Mouse (Mus musculus) MEL (cell line): ENCODE data around the gene Cntfr. TPM values are rescaled to one million over a fixed set of nuclear protein-coding genes. Genes with fewer than 3 reads are reported as not detected.

Experiments used
- DNase-seq: peaks from one replicate; pipeline ENCODE4 v3.0.0; 2011; ENCODE audit warnings: low read depth, low spot score
- H3K27ac ChIP-seq: 2 replicates; pipeline ENCODE4 v1.5.1; 2012; ENCODE audit warnings: low read depth, mild to moderate bottlenecking, control low read depth, low read length, moderate library complexity; ENCODE audit not compliant: control insufficient read depth
- H3K27me3 ChIP-seq, 2 experiments: fragments of 150-350 bp in 1 of 2; sonication (generic) in 1 of 2; 2 replicates each; pipeline ENCODE4 v1.6.1; 2012; ENCODE audit warnings: low read length in 2 of 2, mild to moderate bottlenecking in 2 of 2, improper control_type of control experiment in 1 of 2, moderate library complexity in 1 of 2; ENCODE audit not compliant: insufficient read depth in 2 of 2, control insufficient read depth in 1 of 2
- H3K36me3 ChIP-seq, 2 experiments: 2 replicates each; pipeline ENCODE4 v1.6.1; 2012 to 2014; ENCODE audit warnings: low read length in 2 of 2, improper control_type of control experiment in 1 of 2, inconsistent platforms in 1 of 2, mild to moderate bottlenecking in 1 of 2; ENCODE audit not compliant: insufficient read depth in 2 of 2, control insufficient read depth in 1 of 2
- H3K4me1 ChIP-seq, 2 experiments: fragments of 150-350 bp in 1 of 2; sonication (generic) in 1 of 2; 2 replicates each; pipeline ENCODE4 v1.6.1; 2012; ENCODE audit warnings: low read length in 2 of 2, improper control_type of control experiment in 1 of 2, mild to moderate bottlenecking in 1 of 2; ENCODE audit not compliant: insufficient read depth in 2 of 2, control insufficient read depth in 1 of 2
- H3K4me3 ChIP-seq, 2 experiments: fragments of 150-350 bp in 1 of 2; sonication (generic) in 1 of 2; 2 replicates each; pipeline ENCODE4 v1.5.1; 2012; ENCODE audit warnings: low read depth in 2 of 2, low read length in 2 of 2, mild to moderate bottlenecking in 2 of 2, moderate library complexity in 2 of 2, control low read depth in 1 of 2, improper control_type of control experiment in 1 of 2; ENCODE audit not compliant: control insufficient read depth in 1 of 2, insufficient read depth in 1 of 2
- H3K79me2 ChIP-seq: 2 replicates; pipeline ENCODE4 v1.6.1; 2012; ENCODE audit warnings: mild to moderate bottlenecking, low read length, moderate library complexity; ENCODE audit not compliant: control insufficient read depth, poor library complexity, insufficient read depth
- H3K9ac ChIP-seq: 2 replicates; pipeline ENCODE4 v1.6.1; 2012; ENCODE audit warnings: low read depth, mild to moderate bottlenecking, control low read depth, low read length, moderate library complexity; ENCODE audit not compliant: control insufficient read depth, poor library complexity, severe bottlenecking
- H3K9me3 ChIP-seq: fragments of 150-350 bp; sonication (generic); replicated peaks from 2 replicates; pipeline ENCODE4 v1.6.1; 2012; ENCODE audit warnings: mild to moderate bottlenecking, low read length, improper control_type of control experiment, moderate library complexity; ENCODE audit not compliant: insufficient read depth
- CTCF ChIP-seq, 3 experiments: IDR thresholded peaks in 2 of 3; conservative IDR thresholded peaks in 1 of 3; 2 replicates each; pipeline ENCODE4 v1.5.1; 2011 to 2012; ENCODE audit warnings: low read length in 3 of 3, low read depth in 2 of 3, mild to moderate bottlenecking in 2 of 3, improper control_type of control experiment in 1 of 3, inconsistent platforms in 1 of 3, mixed read lengths in 1 of 3, moderate library complexity in 1 of 3; ENCODE audit not compliant: control insufficient read depth in 1 of 3, insufficient read depth in 1 of 3, poor library complexity in 1 of 3, severe bottlenecking in 1 of 3
- EP300 ChIP-seq, 2 experiments: IDR thresholded peaks; 2 replicates each; pipeline ENCODE4 v1.6.1; 2011; ENCODE audit warnings: improper control_type of control experiment in 2 of 2, low read length in 2 of 2, low read depth in 1 of 2, mild to moderate bottlenecking in 1 of 2
- ETS1 ChIP-seq: IDR thresholded peaks from 2 replicates; pipeline ENCODE4 v1.6.1; 2012; ENCODE audit warnings: low read depth, mild to moderate bottlenecking, inconsistent platforms, low read length, improper control_type of control experiment, moderate library complexity
- HCFC1 ChIP-seq: IDR thresholded peaks from 2 replicates; pipeline ENCODE4 v1.6.1; 2012; ENCODE audit warnings: low read depth, mild to moderate bottlenecking, inconsistent platforms, low read length, improper control_type of control experiment, moderate library complexity
- JUND ChIP-seq: IDR thresholded peaks from 2 replicates; pipeline ENCODE4 v1.6.1; 2011; ENCODE audit warnings: low read depth, mild to moderate bottlenecking, improper control_type of control experiment, low read length
- KAT2A ChIP-seq: conservative IDR thresholded peaks from 2 replicates; pipeline ENCODE4 v1.6.1; 2012; ENCODE audit warnings: low read depth, low read length, improper control_type of control experiment, inconsistent platforms
- MAFK ChIP-seq: IDR thresholded peaks from 2 replicates; pipeline ENCODE4 v1.6.1; 2011; ENCODE audit warnings: low read depth, mild to moderate bottlenecking, low read length, improper control_type of control experiment, borderline replicate concordance
- MAX ChIP-seq: IDR thresholded peaks from 2 replicates; pipeline ENCODE4 v1.6.1; 2011; ENCODE audit warnings: low read length, improper control_type of control experiment
- MYB ChIP-seq: IDR thresholded peaks from 2 replicates; pipeline ENCODE4 v1.6.1; 2011; ENCODE audit warnings: mild to moderate bottlenecking, low read depth, low read length, improper control_type of control experiment
- NRF1 ChIP-seq: IDR thresholded peaks from 2 replicates; pipeline ENCODE4 v1.6.1; 2014; ENCODE audit warnings: low read depth, mild to moderate bottlenecking, inconsistent platforms, low read length, improper control_type of control experiment, moderate library complexity; ENCODE audit not compliant: poor library complexity, insufficient read depth, severe bottlenecking
- POLR2A ChIP-seq, 2 experiments: IDR thresholded peaks; 2 replicates each; pipeline ENCODE4 v1.6.1; 2011 to 2012; ENCODE audit warnings: low read length in 2 of 2, mild to moderate bottlenecking in 2 of 2, control low read depth in 1 of 2, improper control_type of control experiment in 1 of 2, low read depth in 1 of 2, moderate library complexity in 1 of 2; ENCODE audit not compliant: control insufficient read depth in 1 of 2, insufficient read depth in 1 of 2, poor library complexity in 1 of 2
- POLR2AphosphoS2 ChIP-seq: IDR thresholded peaks from 2 replicates; pipeline ENCODE4 v1.6.1; 2011; ENCODE audit warnings: low read length, improper control_type of control experiment
- RAD21 ChIP-seq: IDR thresholded peaks from 2 replicates; pipeline ENCODE4 v1.6.1; 2011; ENCODE audit warnings: mild to moderate bottlenecking, low read depth, low read length, improper control_type of control experiment
- SIN3A ChIP-seq: IDR thresholded peaks from 2 replicates; pipeline ENCODE4 v1.6.1; 2012; ENCODE audit warnings: low read length, improper control_type of control experiment, inconsistent platforms
- SMC3 ChIP-seq: IDR thresholded peaks from 2 replicates; pipeline ENCODE4 v1.6.1; 2011; ENCODE audit warnings: low read depth, low read length, improper control_type of control experiment
- TCF12 ChIP-seq: IDR thresholded peaks from 2 replicates; pipeline ENCODE4 v1.6.1; 2014; ENCODE audit warnings: low read depth, mild to moderate bottlenecking, inconsistent platforms, low read length, improper control_type of control experiment, moderate library complexity
- UBTF ChIP-seq: IDR thresholded peaks from 2 replicates; pipeline ENCODE4 v1.6.1; 2012; ENCODE audit warnings: low read depth, mild to moderate bottlenecking, inconsistent platforms, low read length, improper control_type of control experiment, moderate library complexity, borderline replicate concordance; ENCODE audit not compliant: insufficient read depth
- USF1 ChIP-seq: IDR thresholded peaks from 2 replicates; pipeline ENCODE4 v1.6.1; 2014; ENCODE audit warnings: low read depth, mild to moderate bottlenecking, inconsistent platforms, low read length, improper control_type of control experiment, moderate library complexity
- ZC3H11A ChIP-seq: IDR thresholded peaks from 2 replicates; pipeline ENCODE4 v1.6.1; 2012; ENCODE audit warnings: low read depth, mild to moderate bottlenecking, inconsistent platforms, low read length, improper control_type of control experiment
- ZMIZ1 ChIP-seq: IDR thresholded peaks from 2 replicates; pipeline ENCODE4 v1.6.1; 2012; ENCODE audit warnings: low read depth, mild to moderate bottlenecking, inconsistent platforms, low read length, improper control_type of control experiment, moderate library complexity
- ZNF384 ChIP-seq: IDR thresholded peaks from 2 replicates; pipeline ENCODE4 v1.6.1; 2012; ENCODE audit warnings: low read depth, mild to moderate bottlenecking, inconsistent platforms, low read length, improper control_type of control experiment
- polyA plus RNA-seq, 2 experiments: library from polyadenylated mRNA; stranded (reverse) in 1 of 2; unstranded in 1 of 2; fragments of >175 nt in 1 of 2; fragments of >200 nt in 1 of 2; gene quantifications; 2 replicates each; pipeline versions ENCODE4 v1.2.1 to v1.2.4; 2012; ENCODE audit warnings: low replicate concordance in 2 of 2, low read depth in 1 of 2; ENCODE audit not compliant: insufficient read length in 2 of 2, insufficient read depth in 1 of 2, missing spikeins in 1 of 2
- total RNA-seq: library from RNA; depleted of rRNA; stranded (reverse); fragments of 300-350 nt; gene quantifications from 2 replicates; pipeline ENCODE4 v1.2.3, GENCODE M21; 2012

Cntfr gene
- total and polyA plus RNA-seq, 3 experiments = not detected

DNA sequence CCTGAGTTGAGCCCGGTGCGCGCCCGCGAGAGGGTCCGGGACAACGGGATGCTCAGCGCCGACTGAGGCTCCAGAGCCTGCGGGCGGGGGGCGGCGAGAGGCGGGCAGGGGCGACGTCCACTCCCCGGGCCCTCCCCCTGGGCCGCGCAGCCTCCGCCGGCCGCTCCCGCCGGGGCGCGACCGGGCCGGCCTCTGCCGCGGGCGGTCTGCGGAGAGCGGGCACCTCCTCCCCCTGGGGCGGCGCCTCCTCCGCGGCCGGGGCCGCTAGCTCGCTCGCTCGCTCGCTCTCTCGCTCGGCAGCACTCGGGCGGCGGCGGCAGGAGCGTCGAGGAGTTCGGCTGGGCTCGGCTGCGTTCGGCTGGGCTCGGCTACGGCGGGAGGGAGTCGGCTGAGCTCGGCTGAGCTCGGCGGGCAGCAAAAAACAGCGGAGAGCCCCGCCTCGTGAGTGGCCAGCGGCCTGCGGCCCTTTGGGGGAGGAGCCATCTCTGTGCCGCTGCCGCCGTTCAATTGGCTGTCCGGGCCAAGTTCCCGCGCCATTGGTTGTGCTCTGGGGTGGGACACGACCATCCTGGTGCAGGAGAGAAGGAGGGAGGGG lies 56.9 kb downstream of the Cntfr start, which contains the start of gene Enho (continued):
- TF ChIP-seq ZNF384 (no peak), KAT2A (no peak), CTCF (IDR thresholded peaks at IDR 0.05 in 2 of 3, conservative IDR thresholded peaks at IDR 0.05 in 1 of 3; ENCODE audit: control insufficient read depth in 1 of 3, insufficient read depth in 1 of 3, low read depth in 2 of 3, low read length in 3 of 3, poor library complexity in 1 of 3, severe bottlenecking in 1 of 3) (no peak), POLR2A (IDR thresholded peaks at IDR 0.05; ENCODE audit: control insufficient read depth in 1 of 2, insufficient read depth in 1 of 2, low read depth in 1 of 2, low read length in 2 of 2, poor library complexity in 1 of 2) (no peak), SMC3 (no peak), TCF12 (no peak), MAX (0 out of 2 replicates have a peak, but pooled peaks have one; percentile 17), MYB (no peak), RAD21 (no peak), JUND (no peak), ETS1 (no peak), SIN3A (no peak), NRF1 (no peak)

DNA sequence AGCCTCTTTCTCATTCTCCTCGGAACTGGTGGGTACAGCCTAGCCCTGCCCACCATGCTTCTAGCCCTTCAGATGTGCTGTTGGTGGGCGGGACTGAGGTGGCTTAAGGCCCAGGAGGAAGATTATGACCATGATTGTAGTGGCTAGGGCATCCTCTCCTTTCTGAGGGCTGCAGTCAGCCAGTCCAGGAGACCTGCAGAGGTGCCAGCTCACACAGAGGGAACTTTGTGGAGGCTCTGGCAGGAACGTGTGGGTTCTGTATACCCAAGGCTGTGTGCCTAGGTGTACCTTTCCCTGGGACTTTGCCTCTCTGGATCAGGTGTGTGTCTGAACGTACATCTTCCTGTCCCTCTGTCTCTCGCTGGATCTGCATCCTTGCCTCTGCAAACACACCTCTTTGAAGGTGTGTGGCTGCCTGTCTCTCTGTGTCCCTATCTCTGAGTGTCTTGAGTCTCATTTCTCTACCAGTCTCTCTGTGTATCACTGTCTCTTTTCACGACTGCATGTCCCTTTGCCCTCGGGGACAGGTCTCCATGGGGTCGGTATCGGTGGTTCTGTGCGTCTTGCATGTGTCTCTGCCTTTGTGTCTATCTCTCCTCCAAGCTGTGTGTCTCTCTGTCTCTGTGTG lies 57.6 kb downstream of the Cntfr start:
- Histone ChIP-seq H3K9ac (peak overlapping the region; percentile 45), H3K27me3 (peaks cover 1 to 3% of the 10 kb centered on the region in 2 experiments; a peak in 3 of 4 replicates)
- TF ChIP-seq TCF12 = no peak
- TF ChIP-seq UBTF = no peak
- TF ChIP-seq EP300 (IDR thresholded peaks at IDR 0.05; ENCODE audit: low read depth in 1 of 2, low read length in 2 of 2) = no peak
- no peak for TF ChIP-seq HCFC1
- no peak for TF ChIP-seq MAX
- no peak for TF ChIP-seq NRF1
- TF ChIP-seq KAT2A = no peak
- TF ChIP-seq ZNF384 = no peak
- TF ChIP-seq ZMIZ1 = no peak
- no peak for TF ChIP-seq USF1
- no peak for TF ChIP-seq MYB
- no peak for TF ChIP-seq SMC3
- TF ChIP-seq MAFK = no peak
- TF ChIP-seq POLR2AphosphoS2 = no peak
- no peak for TF ChIP-seq ZC3H11A
- TF ChIP-seq, all 39 proteins: peak for 0
- Histone ChIP-seq H3K9me3 (no peaks in the 10 kb centered on the region), H3K27ac (no peak overlapping the region), H3K4me1 (peaks cover 0 to 10% of the 10 kb centered on the region in 2 experiments; a peak in 2 of 4 replicates), H3K79me2 (no peaks in the 10 kb centered on the region), H3K36me3 (no peaks in the 10 kb centered on the region), H3K4me3 (peak overlapping the region; percentile 26 to 33; a peak in 2 of 4 replicates)
- no peak for DNase-seq
